ENCODE assay signal across 12 mouse cellular contexts in genomic region chr19:25306277-25306676, GRCm38 (mm10).
DNase-seq lines count a peak whose midpoint lies in the region; ATAC-seq and TF ChIP-seq lines count a peak whose summit lies in the region.
"Had no signal": no experiment of that assay in that cellular context is flagged by ENCODE, and none has a peak within 500 bp of the region (broad histone marks: within the 10 kb centered on the region; RNA-seq: fewer than 3 reads in every experiment).

No protein-coding gene starts in this region.

- H3K4me3 ChIP-seq in liver, embryonic 14.5 days (ENCODE audit: insufficient read depth in 1 of 2, low read depth in 2 of 2, low read length in 2 of 2) = no peak overlapping the region
- H3K4me3 ChIP-seq: embryonic facial prominence, embryonic 15.5 days had no signal

- no peaks in the 10 kb centered on the region for H3K27me3 ChIP-seq in liver, embryonic 14.5 days (ENCODE audit: control insufficient read depth, insufficient read depth, low read length)
- H3K27me3 ChIP-seq: embryonic facial prominence, embryonic 15.5 days had no signal

- H3K9ac ChIP-seq in liver, embryonic 14.5 days (replicated peaks) = no peak overlapping the region
- H3K9ac ChIP-seq: embryonic facial prominence, embryonic 15.5 days had no signal

- ATAC-seq in liver, embryonic 14.5 days (ENCODE audit: insufficient read depth) = no peak
- peak; percentile 58; the same call in 1 of the 2 replicates for ATAC-seq in granulocyte monocyte progenitor cell, adult 5-6 weeks (replicated peaks; ENCODE audit: poor library complexity, severe bottlenecking)

- H3K9me3 ChIP-seq in liver, embryonic 14.5 days (ENCODE audit: control insufficient read depth, low read length) = no peaks in the 10 kb centered on the region
- H3K9me3 ChIP-seq: embryonic facial prominence, embryonic 15.5 days had no signal

- WGBS in liver, embryonic 14.5 days (ENCODE audit: insufficient replicate concordance) = 44% methylated on average over 9 of the region's 9 CpGs

- DNase-seq in embryo, embryonic 10.5 days (ENCODE audit: low spot score) = peak; percentile 28
- DNase-seq in embryo, embryonic 10 days (ENCODE audit: low spot score) = no peak
- DNase-seq in liver, embryonic 14.5 days (ENCODE audit: low read depth in 3 of 3, low spot score in 3 of 3) = no peak
- no peak for DNase-seq in liver
- peak; percentile 24 to 30 for DNase-seq in B cell, adult 2 months
- DNase-seq in frontal cortex, postnatal 25 days (ENCODE audit: low spot score in 2 of 2) = no peak
- DNase-seq in right cerebral cortex, postnatal 25 days = no peak
- DNase-seq: cerebellum, adult 2 months; heart, postnatal 14 days; kidney, adult 11 months had no signal

- H3K4me2 ChIP-seq in liver, embryonic 14.5 days (ENCODE audit: low read depth) = no peak overlapping the region
- H3K4me2 ChIP-seq: embryonic facial prominence, embryonic 15.5 days had no signal

- no peak overlapping the region for H3K27ac ChIP-seq in liver, embryonic 14.5 days
- H3K27ac ChIP-seq: embryonic facial prominence, embryonic 15.5 days had no signal

- peaks cover 0 to 3% of the 10 kb centered on the region in 2 experiments; a peak in 2 of 4 replicates for H3K4me1 ChIP-seq in liver, embryonic 14.5 days (replicated peaks; ENCODE audit: control insufficient read depth in 2 of 2, insufficient read depth in 2 of 2, low read length in 1 of 2)

- TF ChIP-seq EP300 in liver, embryonic 14.5 days (IDR thresholded peaks at IDR 0.05; ENCODE audit: low read depth) = no peak

- peak; percentile 68 for TF ChIP-seq CTCF in liver, embryonic 14.5 days (IDR thresholded peaks at IDR 0.05; ENCODE audit: low read depth)

- H3K36me3 ChIP-seq in liver, embryonic 14.5 days (replicated peaks; ENCODE audit: control insufficient read depth, insufficient read depth, low read depth) = no peaks in the 10 kb centered on the region
- H3K36me3 ChIP-seq: embryonic facial prominence, embryonic 15.5 days had no signal

Comparison
In these comparisons a context has a peak if more than half of its experiments do, and no peak if none do; other contexts are left out.
1. DNase-seq: peak in embryo, embryonic 10.5 days (single experiment) and B cell, adult 2 months (2 of 2); none in embryo, embryonic 10 days (single experiment), liver, embryonic 14.5 days (0 of 3), liver (single experiment), frontal cortex, postnatal 25 days (0 of 2) and right cerebral cortex, postnatal 25 days (single experiment).